Mouse (Mus musculus) hindbrain, embryonic 15.5 days (tissue): ENCODE data around the gene Prps1l1. TPM values are rescaled to one million over a fixed set of nuclear protein-coding genes. Genes with fewer than 3 reads are reported as not detected.

Source experiments
- polyA plus RNA-seq: library from polyadenylated mRNA; unstranded; fragments of >200 nt; fragmentation: Nextera tagmentation; extraction: Ambion mirVana; gene quantifications from 2 replicates; pipeline ENCODE4 v1.2.1, GENCODE M21; 2015

The Prps1l1 gene
- polyA plus RNA-seq, 1 experiment from 2014 or later: not detected

Other genes with a start within 250 kb of the Prps1l1 start
- 12.3 and 16.5 TPM in 2 replicates for gene Hdac9, start 67.7 kb upstream of the Prps1l1 start, polyA plus RNA-seq
- 28.6 and 32.2 TPM in 2 replicates for gene Snx13, start 62.4 kb downstream of the Prps1l1 start, polyA plus RNA-seq